Mouse (Mus musculus) forebrain, embryonic 11.5 days (tissue): ENCODE results near the gene Zbtb8os. TPM values are rescaled to one million over a fixed set of nuclear protein-coding genes. Genes with fewer than 3 reads are reported as not detected.

Experiments
- ATAC-seq: fragments of 200-750 bp; cut with Nextera tagmentation; replicated peaks from 2 replicates; pipeline ENCODE4 v1.8.0; 2017; ENCODE audit warnings: moderate TSS enrichment; ENCODE audit not compliant: low FRiP score
- DNase-seq: peaks from one replicate; pipeline ENCODE4 v3.0.0-alpha.2; 2017; ENCODE audit warnings: low spot score
- H3K27ac ChIP-seq: fragments of 300-500 bp; sonication (generic); 2 replicates; pipeline ENCODE4 v1.5.1; 2014; ENCODE audit warnings: low read depth, low read length
- H3K27me3 ChIP-seq: fragments of 300-500 bp; sonication (generic); 2 replicates; pipeline ENCODE4 v1.6.1; 2014; ENCODE audit warnings: mild to moderate bottlenecking, low read length, mixed read lengths; ENCODE audit not compliant: control insufficient read depth, insufficient read depth
- H3K36me3 ChIP-seq: fragments of 300-500 bp; sonication (generic); 2 replicates; pipeline ENCODE4 v1.6.1; 2014; ENCODE audit warnings: mild to moderate bottlenecking, low read length, moderate library complexity, mixed read lengths; ENCODE audit not compliant: control insufficient read depth, insufficient read depth
- H3K4me1 ChIP-seq: fragments of 300-500 bp; sonication (generic); replicated peaks from 2 replicates; pipeline ENCODE4 v1.6.1; 2014; ENCODE audit warnings: low read length, mixed read lengths; ENCODE audit not compliant: control insufficient read depth, insufficient read depth
- H3K4me2 ChIP-seq: fragments of 300-500 bp; sonication (generic); 2 replicates; pipeline ENCODE4 v1.6.1; 2014; ENCODE audit warnings: low read depth, mild to moderate bottlenecking, low read length, moderate library complexity, mixed read lengths; ENCODE audit not compliant: severe bottlenecking
- H3K4me3 ChIP-seq: fragments of 300-500 bp; sonication (generic); 2 replicates; pipeline ENCODE4 v1.5.1; 2014; ENCODE audit warnings: low read depth, low read length
- H3K9ac ChIP-seq: fragments of 300-500 bp; sonication (generic); 2 replicates; pipeline ENCODE4 v1.6.1; 2014; ENCODE audit warnings: low read length
- H3K9me3 ChIP-seq: fragments of 300-500 bp; sonication (generic); 2 replicates; pipeline ENCODE4 v1.6.1; 2016; ENCODE audit warnings: low read length, mixed read lengths; ENCODE audit not compliant: control insufficient read depth
- WGBS: fragments of 180-500 bp; shearing (Covaris S2); extraction: QIAGEN DNeasy Blood & Tissue Kit; methylation state at CpG from one replicate; pipeline ENCODE4 v1.1.7; 2014; 5-methylcytosine and 5-hydroxymethylcytosine counted together
- polyA plus RNA-seq: library from polyadenylated mRNA; unstranded; fragments of >200 nt; fragmentation: Nextera tagmentation; extraction: Ambion mirVana; gene quantifications from 2 replicates; pipeline ENCODE4 v1.2.1, GENCODE M21; 2014

Zbtb8os gene
- polyA plus RNA-seq, 1 experiment from 2014 or later, result 44.9 TPM

- H3K36me3 ChIP-seq, result no peaks in the 10 kb centered on the region
- no peak for DNase-seq
- no peaks in the 10 kb centered on the region for H3K9me3 ChIP-seq
- no peak overlapping the region for H3K9ac ChIP-seq
- no peak for ATAC-seq
- H3K4me2 ChIP-seq, result no peak overlapping the region
- no peak overlapping the region for H3K27ac ChIP-seq
- WGBS, result 49% methylated on average over 6 of the region's 6 CpGs
- no peak overlapping the region for H3K4me3 ChIP-seq
- no peaks in the 10 kb centered on the region for H3K4me1 ChIP-seq
- no peaks in the 10 kb centered on the region for H3K27me3 ChIP-seq
Observed at GRCm38 (mm10) chr4:129384440-129384839, 48.9 kb downstream of the Zbtb8os start.

- Histone ChIP-seq H3K9ac (no peak overlapping the region), H3K27me3 (no peaks in the 10 kb centered on the region), H3K4me1 (no peaks in the 10 kb centered on the region), H3K36me3 (no peaks in the 10 kb centered on the region), H3K9me3 (no peaks in the 10 kb centered on the region), H3K27ac (no peak overlapping the region), H3K4me3 (no peak overlapping the region), H3K4me2 (no peak overlapping the region)
- WGBS, result 90% methylated on average over 11 of the region's 11 CpGs
- no peak for DNase-seq
- no peak for ATAC-seq
Observed at GRCm38 (mm10) chr4:129385685-129386084, 50.2 kb downstream of the Zbtb8os start.

- ATAC-seq, result no peak
- Histone ChIP-seq H3K4me2 (no peak overlapping the region), H3K27ac (no peak overlapping the region), H3K4me3 (no peak overlapping the region), H3K4me1 (no peaks in the 10 kb centered on the region), H3K9me3 (no peaks in the 10 kb centered on the region), H3K36me3 (no peaks in the 10 kb centered on the region), H3K9ac (no peak overlapping the region), H3K27me3 (no peaks in the 10 kb centered on the region)
- WGBS, result 87% methylated on average over 8 of the region's 8 CpGs
- DNase-seq, result no peak
Observed at GRCm38 (mm10) chr4:129386269-129386946, 50.9 kb downstream of the Zbtb8os start.

DNA sequence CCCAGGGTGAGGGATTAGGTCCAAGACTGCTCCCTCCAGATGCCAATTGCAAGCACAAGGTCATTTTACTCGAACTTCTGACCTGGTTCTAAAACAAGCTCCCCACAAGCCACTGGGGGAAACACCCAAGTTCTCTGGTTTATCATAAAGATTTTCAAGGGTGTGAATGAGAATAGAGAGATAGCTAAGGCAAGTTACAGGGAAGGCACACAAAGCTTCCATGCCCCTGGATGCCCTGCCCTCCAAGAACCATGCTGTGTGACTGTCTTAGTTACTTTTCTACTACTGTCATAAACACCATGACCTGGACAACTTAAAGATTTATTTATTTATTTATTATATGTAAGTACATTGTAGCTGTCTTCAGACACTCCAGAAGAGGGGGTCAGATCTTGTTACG lies 51.5 kb downstream of the Zbtb8os start:
- H3K9me3 ChIP-seq, result no peaks in the 10 kb centered on the region
- no peak for DNase-seq
- H3K27me3 ChIP-seq, result no peaks in the 10 kb centered on the region
- H3K4me3 ChIP-seq, result no peak overlapping the region
- WGBS, result 82% methylated on average over 1 of the region's 2 CpGs
- no peak overlapping the region for H3K9ac ChIP-seq
- no peaks in the 10 kb centered on the region for H3K36me3 ChIP-seq
- H3K27ac ChIP-seq, result no peak overlapping the region
- ATAC-seq, result no peak
- H3K4me1 ChIP-seq, result no peaks in the 10 kb centered on the region
- no peak overlapping the region for H3K4me2 ChIP-seq

GRCm38 (mm10) chr4:129388404-129388803 lies 52.9 kb downstream of the Zbtb8os start:
- no peaks in the 10 kb centered on the region for H3K36me3 ChIP-seq
- H3K9me3 ChIP-seq, result no peaks in the 10 kb centered on the region
- no peak overlapping the region for H3K4me3 ChIP-seq
- no peaks in the 10 kb centered on the region for H3K27me3 ChIP-seq
- H3K27ac ChIP-seq, result no peak overlapping the region
- no peaks in the 10 kb centered on the region for H3K4me1 ChIP-seq
- H3K9ac ChIP-seq, result no peak overlapping the region
- H3K4me2 ChIP-seq, result no peak overlapping the region
- WGBS, result 70% methylated on average over 5 of the region's 5 CpGs
- ATAC-seq (no peak), DNase-seq (no peak)

GRCm38 (mm10) chr4:129390216-129390743 lies 54.8 kb downstream of the Zbtb8os start:
- no peaks in the 10 kb centered on the region for H3K4me1 ChIP-seq
- DNase-seq (no peak), ATAC-seq (no peak)
- H3K36me3 ChIP-seq, result no peaks in the 10 kb centered on the region
- H3K27ac ChIP-seq, result no peak overlapping the region
- no peaks in the 10 kb centered on the region for H3K9me3 ChIP-seq
- WGBS, result 91% methylated on average over 14 of the region's 14 CpGs
- H3K4me2 ChIP-seq, result no peak overlapping the region
- no peak overlapping the region for H3K4me3 ChIP-seq
- no peak overlapping the region for H3K9ac ChIP-seq
- H3K27me3 ChIP-seq, result no peaks in the 10 kb centered on the region

DNA sequence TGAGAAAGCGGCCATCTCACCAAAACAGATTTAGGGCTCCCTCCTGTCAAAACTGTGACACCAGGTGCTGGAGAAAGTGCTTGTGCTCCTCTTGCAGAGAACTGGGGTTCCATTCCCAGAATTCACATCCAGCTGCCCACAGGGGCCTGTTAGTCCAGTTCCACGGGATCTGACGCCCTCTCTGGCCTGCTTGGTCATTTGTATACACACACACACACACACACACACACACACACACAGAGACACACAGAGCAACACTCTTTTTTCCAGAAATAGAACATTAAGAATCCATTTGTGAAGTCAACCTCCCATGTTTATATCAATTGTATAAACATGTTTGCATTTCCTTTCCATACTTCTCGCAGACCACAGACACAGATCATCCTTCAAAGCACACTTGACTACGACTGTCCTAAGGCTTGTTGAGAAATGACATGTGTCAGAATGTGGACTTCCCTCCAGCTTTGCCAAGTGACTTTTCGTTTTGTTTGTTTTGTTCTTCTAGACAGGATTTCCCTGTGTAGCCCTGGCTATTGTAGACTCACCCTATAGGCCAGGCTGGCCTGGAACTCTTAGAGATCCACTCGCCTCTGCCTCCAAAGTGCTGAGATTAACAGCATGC lies 55.6 kb downstream of the Zbtb8os start:
- no peak overlapping the region for H3K9ac ChIP-seq
- no peaks in the 10 kb centered on the region for H3K36me3 ChIP-seq
- no peak overlapping the region for H3K4me2 ChIP-seq
- 86% methylated on average over 7 of the region's 7 CpGs for WGBS
- H3K27me3 ChIP-seq, result no peaks in the 10 kb centered on the region
- H3K27ac ChIP-seq, result no peak overlapping the region
- no peaks in the 10 kb centered on the region for H3K9me3 ChIP-seq
- H3K4me3 ChIP-seq, result no peak overlapping the region
- DNase-seq (no peak), ATAC-seq (no peak)
- no peaks in the 10 kb centered on the region for H3K4me1 ChIP-seq

DNA sequence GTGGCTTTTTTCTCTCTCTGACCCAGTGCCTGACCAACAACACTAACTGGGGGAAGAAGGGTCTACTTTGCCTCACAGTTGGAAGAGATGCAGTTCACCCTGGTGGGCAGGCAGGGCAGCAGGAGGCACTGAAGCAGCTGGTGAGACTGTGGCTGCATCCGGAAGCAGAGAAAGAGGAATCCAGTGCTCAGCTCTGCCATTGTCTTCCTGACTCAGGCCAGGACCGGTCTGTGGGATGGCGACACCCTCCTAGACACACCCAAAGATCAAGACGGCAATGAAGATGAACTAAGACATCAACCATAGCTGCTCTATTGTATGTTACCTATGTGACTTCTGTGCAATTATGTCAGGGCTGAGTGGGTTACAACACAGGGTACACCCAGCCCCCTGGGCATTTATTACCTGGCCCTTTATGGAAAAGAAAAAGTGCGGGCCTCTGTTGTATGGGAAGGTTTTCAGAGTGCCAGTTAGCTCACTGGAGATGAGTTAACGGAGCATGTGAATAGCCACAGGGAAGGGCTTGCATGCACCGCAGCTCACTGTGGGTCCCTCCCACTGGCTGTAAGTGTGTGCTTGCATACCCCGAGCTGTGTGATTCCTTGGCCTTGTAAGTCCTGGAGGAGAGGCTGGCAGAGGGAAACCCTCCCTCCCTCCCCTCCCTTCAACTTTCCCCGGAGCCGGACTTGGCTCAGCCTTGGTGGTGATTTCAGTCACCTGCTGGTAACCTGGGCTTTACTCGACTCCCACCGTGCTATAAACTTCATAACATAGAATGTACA lies 58.8 kb downstream of the Zbtb8os start:
- no peaks in the 10 kb centered on the region for H3K9me3 ChIP-seq
- no peak for ATAC-seq
- WGBS, result 43% methylated on average over 12 of the region's 12 CpGs
- no peaks in the 10 kb centered on the region for H3K27me3 ChIP-seq
- H3K36me3 ChIP-seq, result no peaks in the 10 kb centered on the region
- no peaks in the 10 kb centered on the region for H3K4me1 ChIP-seq
- DNase-seq, result no peak
- H3K4me3 ChIP-seq, result no peak overlapping the region
- no peak overlapping the region for H3K27ac ChIP-seq
- H3K4me2 ChIP-seq, result no peak overlapping the region
- no peak overlapping the region for H3K9ac ChIP-seq
